8 mouse cellular contexts compared by ENCODE assay signal in the genomic region with DNA sequence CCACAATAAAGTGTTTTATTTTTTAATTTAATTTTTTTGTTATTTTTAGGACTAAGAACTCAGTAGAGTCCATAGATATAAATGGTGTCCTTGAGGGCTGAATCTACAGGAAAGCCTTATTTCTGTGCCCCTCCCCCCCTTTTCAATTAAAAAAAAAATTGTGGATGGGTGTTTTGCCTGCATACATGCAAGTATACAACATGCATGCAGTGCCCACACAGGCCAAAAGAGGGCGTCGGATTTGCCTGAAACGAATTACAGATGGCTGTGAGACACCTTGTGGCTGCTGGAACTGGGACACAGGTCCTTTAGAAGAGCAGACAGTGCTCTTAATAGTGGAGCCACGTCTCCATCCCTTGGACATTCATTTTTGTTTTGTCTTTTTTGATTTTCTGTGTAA. TPM values are rescaled to one million over a fixed set of nuclear protein-coding genes. Genes with fewer than 3 reads are reported as not detected.
DNase-seq lines count a peak whose midpoint lies in the region; ATAC-seq and TF ChIP-seq lines count a peak whose summit lies in the region.

No protein-coding gene starts in this region.

- H3K36me3 ChIP-seq in heart, postnatal 0 days (replicated peaks; ENCODE audit: control insufficient read depth, insufficient read depth, low read length) = no peaks in the 10 kb centered on the region
- H3K36me3 ChIP-seq in stomach, postnatal 0 days (ENCODE audit: control insufficient read depth, insufficient read depth, low read length) = no peaks in the 10 kb centered on the region
- no peaks in the 10 kb centered on the region for H3K36me3 ChIP-seq in forebrain, embryonic 10.5 days (replicated peaks)

- H3K9me3 ChIP-seq in heart, postnatal 0 days (replicated peaks; ENCODE audit: control insufficient read depth, low read length) = no peaks in the 10 kb centered on the region
- no peaks in the 10 kb centered on the region for H3K9me3 ChIP-seq in stomach, postnatal 0 days (ENCODE audit: control insufficient read depth, low read length)
- no peaks in the 10 kb centered on the region for H3K9me3 ChIP-seq in forebrain, embryonic 10.5 days

- no peak for DNase-seq in heart, postnatal 0 days (ENCODE audit: low spot score)
- no peak for DNase-seq in heart, adult 8-10 months (ENCODE audit: low spot score)
- DNase-seq in ovary, postnatal 36 days (ENCODE audit: low spot score) = peak; percentile 35
- DNase-seq in ovary, postnatal 10 days (ENCODE audit: low spot score) = no peak
- peak; percentile 2 for DNase-seq in embryo, embryonic 11.5 days (ENCODE audit: low read depth, low spot score)
- peak; percentile 44 for DNase-seq in stomach, postnatal 0 days (ENCODE audit: low spot score)
- DNase-seq in forebrain, embryonic 10.5 days (ENCODE audit: extremely low spot score, low spot score) = no peak
- DNase-seq in heart, adult 9 months (ENCODE audit: low spot score in 2 of 2) = no peak

- H3K4me2 ChIP-seq in heart, postnatal 0 days (ENCODE audit: low read depth, low read length) = no peak overlapping the region
- no peak overlapping the region for H3K4me2 ChIP-seq in stomach, postnatal 0 days (replicated peaks; ENCODE audit: low read depth)

- H3K9ac ChIP-seq in heart, postnatal 0 days (replicated peaks; ENCODE audit: low read depth, low read length) = no peak overlapping the region
- H3K9ac ChIP-seq in stomach, postnatal 0 days (ENCODE audit: low read length) = no peak overlapping the region

- no peaks in the 10 kb centered on the region for H3K27me3 ChIP-seq in heart, postnatal 0 days (ENCODE audit: control insufficient read depth, insufficient read depth, low read length)
- no peaks in the 10 kb centered on the region for H3K27me3 ChIP-seq in stomach, postnatal 0 days (ENCODE audit: control insufficient read depth, insufficient read depth, low read length)
- H3K27me3 ChIP-seq in forebrain, embryonic 10.5 days (ENCODE audit: poor library complexity, severe bottlenecking) = no peaks in the 10 kb centered on the region

- no peak overlapping the region for H3K27ac ChIP-seq in heart, postnatal 0 days (ENCODE audit: low read depth)
- H3K27ac ChIP-seq in stomach, postnatal 0 days (replicated peaks) = no peak overlapping the region
- no peak overlapping the region for H3K27ac ChIP-seq in forebrain, embryonic 10.5 days

- H3K4me1 ChIP-seq in heart, postnatal 0 days (ENCODE audit: control insufficient read depth, insufficient read depth) = no peaks in the 10 kb centered on the region
- no peaks in the 10 kb centered on the region for H3K4me1 ChIP-seq in stomach, postnatal 0 days (replicated peaks; ENCODE audit: control insufficient read depth, insufficient read depth)
- H3K4me1 ChIP-seq in forebrain, embryonic 10.5 days = no peaks in the 10 kb centered on the region

- TF ChIP-seq CTCF in heart, postnatal 0 days (IDR thresholded peaks at IDR 0.05; ENCODE audit: low read depth) = peak; percentile 18; the same call in 1 of the 2 replicates
- TF ChIP-seq CTCF in stomach, postnatal 0 days (IDR thresholded peaks at IDR 0.05; ENCODE audit: low read depth) = peak; percentile 55

- 27% methylated on average over 4 of the region's 4 CpGs for WGBS in heart, postnatal 0 days
- WGBS in stomach, postnatal 0 days = 25% methylated on average over 4 of the region's 4 CpGs
- 30% methylated on average over 4 of the region's 4 CpGs for WGBS in forebrain, embryonic 10.5 days

- no peak overlapping the region for H3K4me3 ChIP-seq in heart, postnatal 0 days (ENCODE audit: low read depth, low read length)
- no peak overlapping the region for H3K4me3 ChIP-seq in stomach, postnatal 0 days (ENCODE audit: low read depth, low read length)
- H3K4me3 ChIP-seq in forebrain, embryonic 10.5 days = no peak overlapping the region

- no peak for ATAC-seq in heart, postnatal 0 days (ENCODE audit: insufficient read depth, low read depth)
- no peak for ATAC-seq in stomach, postnatal 0 days (ENCODE audit: low FRiP score, low TSS enrichment)

- no peak for TF ChIP-seq EP300 in heart, postnatal 0 days (IDR thresholded peaks at IDR 0.05; ENCODE audit: low read depth)
- no peak for TF ChIP-seq EP300 in stomach, postnatal 0 days (optimal IDR thresholded peaks at IDR 0.05)

RNA-seq across cellular contexts. Expression of a gene that starts 9.9 kb away (rescaled TPM):
- not detected in 2 replicates for total RNA-seq in heart, postnatal 0 days (2014; rRNA removed; ENCODE audit: low replicate concordance)
- polyA plus RNA-seq in heart, postnatal 0 days (2015; fragmentation: Nextera tagmentation; extraction: Ambion mirVana) = not detected in 2 replicates
- not detected for total RNA-seq in heart, adult 8-10 months (2022)
- not detected in 2 replicates for polyA plus RNA-seq in stomach, postnatal 0 days (2015; fragmentation: Nextera tagmentation; extraction: Ambion mirVana)
- polyA plus RNA-seq in forebrain, embryonic 10.5 days (2016; fragmentation: Nextera tagmentation; extraction: Ambion mirVana) = not detected in 2 replicates

Comparison
In these comparisons a context has a peak if more than half of its experiments do, and no peak if none do; other contexts are left out.
1. DNase-seq: peak in ovary, postnatal 36 days (single experiment), embryo, embryonic 11.5 days (single experiment) and stomach, postnatal 0 days (single experiment); none in heart, postnatal 0 days (single experiment), heart, adult 8-10 months (single experiment), ovary, postnatal 10 days (single experiment), forebrain, embryonic 10.5 days (single experiment) and heart, adult 9 months (0 of 2).